Mouse (Mus musculus) stomach, postnatal 0 days (tissue): Measurements from ENCODE around the gene Lrrc45.
"Not testable (repeated sequence)": the region's sequence is repeated elsewhere in the genome, so short reads cannot be mapped to it uniquely, and the experiment has no call there.

ENCODE experiments used
- CTCF ChIP-seq: IDR thresholded peaks from 2 replicates; pipeline ENCODE4 v1.5.1; 2016; ENCODE audit warnings: antibody characterized with exemption, low read depth, mild to moderate bottlenecking, moderate library complexity
- EP300 ChIP-seq: optimal IDR thresholded peaks from 2 replicates; pipeline ENCODE3; 2016; ENCODE audit warnings: antibody characterized with exemption

- not testable (repeated sequence) for TF ChIP-seq CTCF, EP300
Measured at GRCm38 (mm10) chr11:120767023-120767422, 53.3 kb downstream of the Lrrc45 start.
